Mouse (Mus musculus) stomach, embryonic 15.5 days (tissue): Measurements from ENCODE around the gene Mitf. TPM values are rescaled to one million over a fixed set of nuclear protein-coding genes. Genes with fewer than 3 reads are reported as not detected.

Experiments
- ATAC-seq: fragments of 200-750 bp; cut with Nextera tagmentation; 2 replicates; pipeline ENCODE4 v1.8.0; 2017; ENCODE audit warnings: low read depth, moderate number of reproducible peaks, moderate TSS enrichment; ENCODE audit not compliant: insufficient read depth, low FRiP score
- H3K27ac ChIP-seq: fragments of 300-500 bp; sonication (generic); 2 replicates; pipeline ENCODE4 v1.5.1; 2015; ENCODE audit warnings: mild to moderate bottlenecking, inconsistent platforms
- H3K27me3 ChIP-seq: fragments of 300-500 bp; sonication (generic); replicated peaks from 2 replicates; pipeline ENCODE4 v1.6.1; 2015; ENCODE audit warnings: inconsistent platforms
- H3K36me3 ChIP-seq: fragments of 300-500 bp; sonication (generic); 2 replicates; pipeline ENCODE4 v1.6.1; 2015; ENCODE audit warnings: inconsistent platforms
- H3K4me1 ChIP-seq: fragments of 300-500 bp; sonication (generic); 2 replicates; pipeline ENCODE4 v1.6.1; 2015; ENCODE audit warnings: inconsistent platforms
- H3K4me2 ChIP-seq: fragments of 300-500 bp; sonication (generic); 2 replicates; pipeline ENCODE4 v1.6.1; 2015; ENCODE audit warnings: mild to moderate bottlenecking, inconsistent platforms
- H3K4me3 ChIP-seq: fragments of 300-500 bp; sonication (generic); replicated peaks from 2 replicates; pipeline ENCODE4 v1.5.1; 2015; ENCODE audit warnings: inconsistent platforms
- H3K9ac ChIP-seq: fragments of 300-500 bp; sonication (generic); 2 replicates; pipeline ENCODE4 v1.6.1; 2015; ENCODE audit warnings: inconsistent platforms
- H3K9me3 ChIP-seq: fragments of 300-500 bp; sonication (generic); 2 replicates; pipeline ENCODE4 v1.6.1; 2016; ENCODE audit warnings: inconsistent platforms
- WGBS: fragments of 180-500 bp; shearing (Covaris S2); methylation state at CpG from one replicate; pipeline ENCODE4 v1.1.7; 2015; 5-methylcytosine and 5-hydroxymethylcytosine counted together
- polyA plus RNA-seq: library from polyadenylated mRNA; unstranded; fragments of >200 nt; fragmentation: Nextera tagmentation; extraction: Ambion mirVana; gene quantifications from 2 replicates; pipeline ENCODE4 v1.2.1, GENCODE M21; 2015

Gene Mitf
- polyA plus RNA-seq, 1 experiment from 2014 or later = 2.0 TPM

DNA sequence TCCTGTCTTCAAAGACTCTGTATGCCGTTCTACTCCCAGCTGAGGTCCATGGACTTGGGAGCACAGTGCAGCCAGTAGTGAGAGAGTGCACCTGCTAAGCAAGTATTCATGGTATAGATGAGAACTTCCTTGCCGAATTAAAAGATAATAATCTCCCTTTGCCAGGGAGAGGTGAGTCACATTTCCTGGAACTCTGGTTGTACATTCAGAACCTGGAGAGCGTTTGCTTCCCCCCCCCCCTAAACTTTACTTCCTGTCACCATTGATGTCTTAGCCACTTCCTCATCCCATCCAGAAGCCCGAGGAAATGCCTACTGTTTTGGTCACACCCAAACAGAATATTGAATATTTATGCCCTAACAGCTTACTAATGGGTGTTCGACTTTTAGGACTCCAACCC is 209.0 kb downstream of the Mitf start:
- Histone ChIP-seq H3K27ac (no peak overlapping the region), H3K9ac (no peak overlapping the region), H3K4me2 (no peak overlapping the region), H3K4me3 (no peak overlapping the region), H3K27me3 (no peaks in the 10 kb centered on the region), H3K9me3 (no peaks in the 10 kb centered on the region), H3K4me1 (no peaks in the 10 kb centered on the region), H3K36me3 (no peaks in the 10 kb centered on the region)
- no peak for ATAC-seq
- WGBS = 69% methylated on average over 5 of the region's 5 CpGs

DNA sequence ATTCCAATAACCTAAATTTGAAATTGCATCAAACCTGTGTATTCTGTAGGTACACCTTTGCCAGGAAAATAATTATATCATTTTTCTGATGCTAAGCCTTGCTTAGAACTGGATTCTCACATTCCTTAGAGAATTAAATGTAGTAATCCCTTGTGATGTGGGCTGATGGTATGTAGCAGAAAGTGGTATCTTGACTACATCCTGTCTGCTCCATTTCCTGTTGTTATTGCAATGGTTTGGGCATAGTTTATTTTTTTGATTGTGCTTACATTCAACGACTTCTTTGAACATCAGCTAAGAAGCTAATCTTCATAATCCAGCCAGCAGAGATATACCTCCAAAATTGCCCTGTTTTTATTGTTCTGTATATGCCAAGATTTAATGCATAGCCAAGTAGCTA is 217.0 kb downstream of the Mitf start:
- H3K27me3 ChIP-seq = no peaks in the 10 kb centered on the region
- 50% methylated on average over 1 of the region's 1 CpGs for WGBS
- no peak overlapping the region for H3K4me2 ChIP-seq
- H3K9me3 ChIP-seq = no peaks in the 10 kb centered on the region
- H3K27ac ChIP-seq = no peak overlapping the region
- H3K36me3 ChIP-seq = no peaks in the 10 kb centered on the region
- H3K4me1 ChIP-seq = no peaks in the 10 kb centered on the region
- H3K9ac ChIP-seq = no peak overlapping the region
- no peak for ATAC-seq
- no peak overlapping the region for H3K4me3 ChIP-seq

DNA sequence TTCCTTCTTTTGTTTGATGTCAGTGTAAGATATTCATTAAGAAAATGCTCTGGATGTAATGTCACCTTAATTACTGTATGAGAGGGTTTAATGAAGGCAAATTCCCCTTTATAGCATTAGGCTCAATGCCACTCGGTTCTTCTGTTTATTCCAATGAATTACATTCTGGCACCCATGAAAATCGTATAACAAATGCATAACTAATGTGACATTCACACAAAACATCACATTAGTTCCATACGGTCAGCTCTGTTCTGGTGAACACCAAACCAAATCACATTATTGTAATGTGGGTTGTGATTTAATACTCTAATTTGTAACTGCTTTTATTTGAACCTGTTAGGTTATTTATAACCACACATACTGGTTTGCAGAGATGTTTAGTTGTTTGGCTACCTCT is 231.7 kb downstream of the Mitf start:
- WGBS = 66% methylated on average over 3 of the region's 3 CpGs
- Histone ChIP-seq H3K36me3 (no peaks in the 10 kb centered on the region), H3K4me3 (no peak overlapping the region), H3K9ac (no peak overlapping the region), H3K9me3 (no peaks in the 10 kb centered on the region), H3K27me3 (no peaks in the 10 kb centered on the region), H3K27ac (no peak overlapping the region), H3K4me2 (no peak overlapping the region), H3K4me1 (no peaks in the 10 kb centered on the region)
- ATAC-seq = no peak

DNA sequence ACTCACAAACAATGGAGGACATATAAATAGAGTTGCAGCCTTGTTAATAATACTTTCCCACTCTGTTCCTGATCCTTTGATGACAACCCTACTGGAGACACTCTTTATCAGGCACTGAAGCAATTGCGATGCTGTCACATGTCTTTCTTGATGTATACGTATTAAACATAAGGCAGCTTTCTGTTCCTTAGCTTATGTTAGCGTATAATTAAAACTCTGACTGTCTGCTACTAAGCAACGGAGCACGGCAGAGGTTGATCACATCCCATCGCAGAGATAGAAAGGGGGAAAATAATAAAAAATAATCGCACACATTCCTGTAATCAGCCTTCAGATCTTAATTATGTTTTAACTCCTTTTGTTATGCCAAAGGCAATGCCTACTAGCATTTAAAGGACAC is 234.9 kb downstream of the Mitf start:
- Histone ChIP-seq H3K9me3 (no peaks in the 10 kb centered on the region), H3K4me1 (no peaks in the 10 kb centered on the region), H3K4me2 (no peak overlapping the region), H3K27me3 (no peaks in the 10 kb centered on the region), H3K36me3 (no peaks in the 10 kb centered on the region), H3K4me3 (no peak overlapping the region), H3K27ac (no peak overlapping the region), H3K9ac (no peak overlapping the region)
- no peak for ATAC-seq
- 87% methylated on average over 7 of the region's 7 CpGs for WGBS

DNA sequence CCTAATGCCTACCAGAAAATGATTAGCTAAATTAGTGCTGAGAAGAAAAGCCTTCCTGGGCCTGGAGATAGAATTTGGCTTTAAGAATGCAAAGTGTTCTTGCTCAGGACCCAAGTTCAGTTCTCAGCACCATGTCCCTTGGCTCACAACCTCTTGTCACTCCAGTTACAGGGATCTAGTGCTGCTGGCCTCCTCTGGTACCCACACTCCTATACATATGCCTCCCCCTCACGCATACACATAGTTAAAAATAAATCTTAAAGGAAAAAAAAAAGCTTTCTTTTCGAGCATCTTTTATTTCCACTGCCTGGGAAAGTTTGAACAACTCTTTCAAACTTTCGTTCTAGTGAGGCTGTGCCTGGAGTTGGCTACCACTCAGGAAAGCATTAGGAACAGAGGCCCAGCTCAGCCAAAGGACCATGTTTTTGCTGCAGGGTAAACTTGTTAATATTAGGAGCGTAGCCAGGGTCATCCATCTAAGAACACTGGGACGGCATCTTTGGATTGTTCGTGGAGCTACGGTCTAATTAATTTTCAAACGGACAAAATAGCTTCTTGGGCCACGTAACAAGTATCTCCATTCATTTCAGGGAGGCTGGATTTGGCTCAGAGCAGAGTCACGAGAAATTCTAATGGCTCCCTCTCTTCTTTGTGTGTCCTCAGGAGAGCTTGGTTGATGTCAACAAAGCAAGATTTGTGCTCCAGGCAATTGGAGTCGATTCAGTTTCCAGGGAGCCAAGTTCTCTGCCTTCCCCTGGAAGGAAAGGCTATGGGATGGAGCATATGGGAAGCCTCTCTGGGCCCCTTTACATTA is 239.7 kb downstream of the Mitf start:
- Histone ChIP-seq H3K4me3 (no peak overlapping the region), H3K9me3 (no peaks in the 10 kb centered on the region), H3K36me3 (no peaks in the 10 kb centered on the region), H3K4me1 (0 out of 2 replicates have a peak, but pooled peaks cover 5% of the 10 kb centered on the region), H3K27ac (peak overlapping the region; percentile 55; the same call in 1 of the 2 replicates), H3K27me3 (no peaks in the 10 kb centered on the region), H3K9ac (no peak overlapping the region), H3K4me2 (no peak overlapping the region)
- 53% methylated on average over 11 of the region's 11 CpGs for WGBS
- peak; percentile 65; the same call in 1 of the 2 replicates for ATAC-seq

DNA sequence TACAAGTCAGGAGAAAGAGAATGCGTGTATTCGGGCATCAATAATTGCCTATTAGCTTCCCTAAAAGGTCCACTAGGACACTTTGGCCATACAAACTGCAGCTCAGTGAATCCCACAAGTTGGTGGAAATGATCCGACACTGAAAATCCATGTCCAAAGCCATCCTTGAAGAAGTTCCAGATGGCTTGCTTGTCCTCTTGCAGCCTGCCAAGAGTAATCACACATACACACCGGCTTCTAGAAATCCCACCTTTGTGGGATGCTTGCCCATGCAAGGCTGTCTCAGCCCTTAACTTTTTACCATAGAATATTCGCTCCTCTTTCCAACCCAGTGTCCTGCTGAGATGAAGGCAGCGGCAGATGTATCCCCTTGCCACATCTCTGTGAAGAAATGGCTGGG is 240.9 kb downstream of the Mitf start:
- WGBS = 69% methylated on average over 6 of the region's 6 CpGs
- Histone ChIP-seq H3K36me3 (no peaks in the 10 kb centered on the region), H3K9ac (no peak overlapping the region), H3K4me1 (0 out of 2 replicates have a peak, but pooled peaks cover 5% of the 10 kb centered on the region), H3K9me3 (no peaks in the 10 kb centered on the region), H3K27ac (no peak overlapping the region), H3K4me3 (no peak overlapping the region), H3K27me3 (no peaks in the 10 kb centered on the region), H3K4me2 (no peak overlapping the region)
- ATAC-seq = no peak

DNA sequence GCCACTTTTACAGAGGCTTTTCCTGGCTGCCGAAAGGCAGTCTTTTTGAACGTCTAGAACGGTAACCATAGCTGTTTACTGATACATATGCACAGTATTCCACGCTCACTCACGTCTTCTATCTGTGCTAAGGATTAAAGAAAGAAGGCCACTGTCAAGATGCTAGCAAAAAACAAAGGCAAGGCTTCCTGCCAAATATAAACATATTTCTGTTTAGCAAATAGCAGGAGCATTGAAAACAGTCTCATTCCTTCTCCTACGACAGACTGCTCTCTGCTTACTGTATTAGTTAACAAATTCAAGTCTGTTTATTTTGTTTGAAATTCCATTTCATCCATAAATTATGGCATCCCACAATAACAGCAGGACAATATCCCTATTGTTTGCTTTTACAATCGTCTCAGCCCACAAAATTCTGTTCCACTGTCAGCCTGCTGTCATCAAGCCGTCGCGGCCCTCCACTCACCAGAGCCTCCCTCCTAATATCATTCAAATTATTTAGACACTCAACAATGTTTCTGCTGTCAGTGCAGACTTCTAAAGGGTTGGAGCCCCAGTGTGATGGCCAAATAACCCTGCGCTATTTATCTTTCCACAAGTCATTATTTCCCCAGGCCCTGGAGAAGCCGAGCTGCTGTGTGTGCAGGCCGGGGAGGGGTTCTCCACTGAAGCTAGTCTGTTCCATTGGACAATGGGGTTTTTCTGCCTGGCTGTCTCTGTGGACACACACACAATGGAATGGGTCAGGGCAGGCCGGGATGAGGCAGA is 242.0 kb downstream of the Mitf start:
- 43% methylated on average over 14 of the region's 14 CpGs for WGBS
- Histone ChIP-seq H3K36me3 (no peaks in the 10 kb centered on the region), H3K4me2 (no peak overlapping the region), H3K4me1 (0 out of 2 replicates have a peak, but pooled peaks cover 5% of the 10 kb centered on the region), H3K9ac (no peak overlapping the region), H3K27me3 (no peaks in the 10 kb centered on the region), H3K27ac (no peak overlapping the region), H3K4me3 (no peak overlapping the region), H3K9me3 (no peaks in the 10 kb centered on the region)
- no peak; the same call in 1 of the 2 replicates for ATAC-seq

DNA sequence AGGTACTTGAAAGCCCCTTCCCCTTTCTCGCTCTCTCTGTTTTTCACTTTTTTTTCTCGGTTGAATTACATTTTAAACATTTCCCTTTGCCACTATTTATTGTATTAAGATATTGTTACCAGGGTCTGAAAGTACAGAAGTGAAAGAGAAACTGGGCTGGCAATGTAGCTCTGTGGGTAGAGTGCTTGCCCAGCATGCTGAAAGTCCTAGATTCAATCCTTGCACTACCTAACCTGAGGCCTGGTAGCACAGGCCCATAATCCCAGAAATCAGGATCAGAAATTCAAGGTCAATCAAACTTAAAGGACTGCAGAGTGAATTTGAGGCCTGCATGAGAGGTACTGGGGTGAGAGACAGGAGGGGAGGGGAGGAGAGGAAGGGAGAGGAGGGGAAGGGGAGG is 242.7 kb downstream of the Mitf start:
- WGBS = 66% methylated on average over 2 of the region's 2 CpGs
- no peak overlapping the region for H3K4me2 ChIP-seq
- H3K36me3 ChIP-seq = no peaks in the 10 kb centered on the region
- no peak overlapping the region for H3K4me3 ChIP-seq
- H3K9me3 ChIP-seq = no peaks in the 10 kb centered on the region
- no peak overlapping the region for H3K9ac ChIP-seq
- 0 out of 2 replicates have a peak, but pooled peaks cover 5% of the 10 kb centered on the region for H3K4me1 ChIP-seq
- no peak overlapping the region for H3K27ac ChIP-seq
- H3K27me3 ChIP-seq = no peaks in the 10 kb centered on the region
- ATAC-seq = no peak

DNA sequence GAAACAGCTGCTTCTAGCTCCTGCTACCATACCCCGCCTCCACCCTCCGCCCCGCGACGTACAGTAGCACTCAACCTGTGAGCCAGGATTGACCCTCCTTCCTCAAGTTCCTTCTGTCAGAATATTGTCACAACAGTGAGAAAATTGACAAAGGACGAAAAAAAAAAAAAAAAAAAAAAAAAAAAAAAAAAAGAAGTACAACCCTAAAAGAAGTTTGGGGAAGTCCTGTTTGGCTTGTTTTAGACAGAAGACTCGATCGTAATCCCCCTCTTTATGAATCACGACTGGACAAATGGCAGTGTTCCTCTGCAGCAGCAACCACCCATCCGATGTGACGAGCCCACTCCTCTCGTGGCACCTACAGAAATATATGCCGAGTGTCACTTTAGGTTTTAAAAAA is 255.0 kb downstream of the Mitf start:
- Histone ChIP-seq H3K4me3 (no peak overlapping the region), H3K36me3 (no peaks in the 10 kb centered on the region), H3K9me3 (no peaks in the 10 kb centered on the region), H3K27me3 (no peaks in the 10 kb centered on the region), H3K27ac (no peak overlapping the region), H3K4me2 (no peak overlapping the region), H3K4me1 (no peaks in the 10 kb centered on the region), H3K9ac (no peak overlapping the region)
- ATAC-seq = no peak
- 84% methylated on average over 13 of the region's 13 CpGs for WGBS

DNA sequence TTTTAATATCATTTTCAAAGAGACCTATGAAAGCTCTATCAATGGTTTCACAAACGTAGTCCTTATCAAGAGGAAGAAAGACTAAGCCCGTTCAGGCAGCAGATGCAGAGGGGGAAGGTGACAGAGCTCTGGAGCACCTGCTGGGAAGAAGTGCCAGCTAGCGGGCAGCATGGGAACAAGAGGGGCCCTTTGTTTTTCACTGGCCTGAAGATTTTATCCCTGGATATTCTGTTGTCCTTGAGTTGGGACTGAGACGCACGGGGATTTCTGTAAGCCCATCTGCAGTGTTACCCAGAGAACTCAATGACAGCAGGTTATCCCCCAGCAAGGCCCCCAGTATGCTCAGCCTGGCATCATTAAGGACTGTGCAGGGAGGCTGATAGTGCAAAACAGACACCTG is 258.1 kb downstream of the Mitf start:
- no peak for ATAC-seq
- H3K9ac ChIP-seq = no peak overlapping the region
- H3K36me3 ChIP-seq = no peaks in the 10 kb centered on the region

DNA sequence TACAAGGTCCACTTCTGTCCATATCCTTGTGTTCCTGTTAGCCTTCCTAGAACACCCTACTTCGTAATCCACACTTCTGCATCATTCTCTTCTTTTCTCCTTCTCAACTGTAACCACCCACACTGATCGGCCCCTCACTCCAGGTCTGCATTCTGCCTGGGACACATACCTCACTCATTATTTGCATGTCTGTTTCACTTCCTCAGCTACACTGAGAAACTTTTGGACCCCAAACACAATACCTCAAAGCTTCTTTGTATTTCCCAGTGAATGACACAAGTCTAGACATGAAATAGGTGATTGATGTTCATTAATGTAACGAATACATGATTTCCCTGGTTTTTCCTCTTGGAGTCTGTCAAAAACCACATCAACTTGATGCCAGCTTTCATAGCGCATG is 259.6 kb downstream of the Mitf start:
- Histone ChIP-seq H3K9ac (no peak overlapping the region), H3K4me2 (no peak overlapping the region)
- no peak for ATAC-seq

More for the DNA sequence above, 258.1 kb downstream of the Mitf start:
- 40% methylated on average over 5 of the region's 5 CpGs for WGBS
- Histone ChIP-seq H3K4me3 (no peak overlapping the region), H3K27ac (no peak overlapping the region), H3K9me3 (no peaks in the 10 kb centered on the region), H3K27me3 (no peaks in the 10 kb centered on the region), H3K4me1 (no peaks in the 10 kb centered on the region), H3K4me2 (no peak overlapping the region)

More for the DNA sequence above, 259.6 kb downstream of the Mitf start:
- 87% methylated on average over 4 of the region's 4 CpGs for WGBS
- H3K27ac ChIP-seq = no peak overlapping the region
- no peaks in the 10 kb centered on the region for H3K9me3 ChIP-seq
- H3K36me3 ChIP-seq = no peaks in the 10 kb centered on the region
- no peak overlapping the region for H3K4me3 ChIP-seq
- no peaks in the 10 kb centered on the region for H3K4me1 ChIP-seq
- H3K27me3 ChIP-seq = no peaks in the 10 kb centered on the region
